Mouse (Mus musculus) megakaryocyte progenitor cell, adult 5-6 weeks (primary cell): ENCODE measurements around the gene Zcchc10. TPM values are rescaled to one million over a fixed set of nuclear protein-coding genes. Genes with fewer than 3 reads are reported as not detected.

Experiments
- ATAC-seq: replicated peaks from 2 replicates; pipeline ENCODE4 v1.8.0; 2016; ENCODE audit warnings: mild to moderate bottlenecking, moderate TSS enrichment, inconsistent platforms; ENCODE audit not compliant: poor library complexity
- total RNA-seq, 2 experiments: library from RNA; stranded (forward) in 1 of 2; stranded (reverse) in 1 of 2; fragments of 157-497, 149-512 nt in 1 of 2; fragments of 200-1000 nt in 1 of 2; gene quantifications; 2 replicates each; pipeline versions ENCODE4 v1.2.3 to v1.2.4; 2015 to 2017

Zcchc10 gene
- total RNA-seq, 2 experiments from 2014 or later, result 4.8 to 30.9 TPM

- ATAC-seq, result no peak
These were observed 42.6 kb downstream of the Zcchc10 start for GRCm38 (mm10) chr11:53367032-53367431.

DNA sequence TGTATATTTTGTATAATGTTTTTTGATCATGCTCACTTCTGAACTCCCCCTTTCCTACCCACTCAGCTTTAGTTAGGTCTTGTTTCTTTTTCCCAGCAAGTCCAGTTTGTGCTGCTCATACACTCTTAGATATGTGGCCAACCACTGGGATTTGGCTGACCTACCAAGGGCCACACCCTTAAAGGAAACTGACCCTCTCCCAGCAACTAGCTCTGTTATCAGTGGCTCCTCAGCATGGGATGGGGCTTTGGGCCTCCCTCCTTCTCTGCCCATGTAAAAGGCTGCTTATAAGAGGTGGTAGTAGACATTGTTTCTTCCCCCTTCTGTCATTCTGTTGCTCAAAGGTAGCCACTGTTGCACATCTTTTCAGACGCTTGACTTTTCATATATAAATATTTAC, 54.4 kb downstream of the Zcchc10 start:
- ATAC-seq, result no peak

Other genes starting within 250 kb of the Zcchc10 start
- gene Hspa4, start 24.2 kb upstream of the Zcchc10 start, total RNA-seq (2015), result 148 and 151 TPM in 2 replicates
- 371 and 490 TPM in 2 replicates for gene Hspa4, start 24.2 kb upstream of the Zcchc10 start, total RNA-seq (2017)
- gene Aff4, start 26.2 kb downstream of the Zcchc10 start, total RNA-seq (2015), result 57.9 and 79.5 TPM in 2 replicates
- 42.2 and 49.6 TPM in 2 replicates for gene Aff4, start 26.2 kb downstream of the Zcchc10 start, total RNA-seq (2017)
- gene Leap2, start 98.5 kb downstream of the Zcchc10 start, total RNA-seq (2015), result not detected in 2 replicates
- gene Leap2, start 98.5 kb downstream of the Zcchc10 start, total RNA-seq (2017), result not detected in 2 replicates
- gene Uqcrq, start 106.2 kb downstream of the Zcchc10 start, total RNA-seq (2015), result 194 and 224 TPM in 2 replicates
- gene Uqcrq, start 106.2 kb downstream of the Zcchc10 start, total RNA-seq (2017), result 30.5 and 42.9 TPM in 2 replicates
- 0.25 and 0.34 TPM in 2 replicates for gene Gdf9, start 106.3 kb downstream of the Zcchc10 start, total RNA-seq (2015)
- gene Gdf9, start 106.3 kb downstream of the Zcchc10 start, total RNA-seq (2017), result 2.7 TPM in 1 of 2 replicates, not detected in the other
- gene Gm10447, start 132.4 kb downstream of the Zcchc10 start, total RNA-seq (2015), result not detected in 2 replicates
- not detected in 2 replicates for gene Gm10447, start 132.4 kb downstream of the Zcchc10 start, total RNA-seq (2017)
- 0.02 TPM in 1 of 2 replicates, not detected in the other for gene Shroom1, start 132.5 kb downstream of the Zcchc10 start, total RNA-seq (2015)
- gene Shroom1, start 132.5 kb downstream of the Zcchc10 start, total RNA-seq (2017), result not detected in 2 replicates
- not detected in 2 replicates for gene Gm9837, start 145.8 kb downstream of the Zcchc10 start, total RNA-seq (2015)
- not detected in 2 replicates for gene Gm9837, start 145.8 kb downstream of the Zcchc10 start, total RNA-seq (2017)
- gene Gm9945, start 155.5 kb downstream of the Zcchc10 start, total RNA-seq (2015), result not detected in 2 replicates
- gene Gm9945, start 155.5 kb downstream of the Zcchc10 start, total RNA-seq (2017), result not detected in 2 replicates
- 0.73 and 0.79 TPM in 2 replicates for gene Sowaha, start 155.6 kb downstream of the Zcchc10 start, total RNA-seq (2015)
- gene Sowaha, start 155.6 kb downstream of the Zcchc10 start, total RNA-seq (2017), result 0.29 and 0.91 TPM in 2 replicates
- gene Sept8, start 194.6 kb downstream of the Zcchc10 start, total RNA-seq (2015), result 15.5 and 27.3 TPM in 2 replicates
- gene Sept8, start 194.6 kb downstream of the Zcchc10 start, total RNA-seq (2017), result 11.0 and 24.6 TPM in 2 replicates
- 3.9 TPM in 2 replicates for gene Kif3a, start 242.7 kb downstream of the Zcchc10 start, total RNA-seq (2015)
- gene Kif3a, start 242.7 kb downstream of the Zcchc10 start, total RNA-seq (2017), result 6.2 and 9.1 TPM in 2 replicates